Mouse (Mus musculus): ENCODE data around the gene Sfxn5. TPM values are rescaled to one million over a fixed set of nuclear protein-coding genes. Genes with fewer than 3 reads are reported as not detected.

Sfxn5 gene
- polyA plus RNA-seq, 1 experiment from 2014 or later = 4.7 TPM

GRCm38 (mm10) chr6:85377066-85377734, 44.0 kb upstream of the Sfxn5 start:
- 70% methylated on average over 4 of the region's 4 CpGs for WGBS
- DNase-seq (ENCODE audit: low spot score) (no peak), ATAC-seq (replicated peaks; ENCODE audit: insufficient number of reproducible peaks, low FRiP score, low TSS enrichment, low read depth) (no peak)

GRCm38 (mm10) chr6:85374734-85375114, 41.5 kb upstream of the Sfxn5 start:
- ATAC-seq (replicated peaks; ENCODE audit: insufficient number of reproducible peaks, low FRiP score, low TSS enrichment, low read depth) (peak; percentile 95), DNase-seq (ENCODE audit: low spot score) (peak; percentile 99)
- peak overlapping the region; percentile 70 for H3K4me3 ChIP-seq (ENCODE audit: low read depth, low read length)
- H3K4me2 ChIP-seq (ENCODE audit: low read depth, low read length) = peak overlapping the region; percentile 96
- no peaks in the 10 kb centered on the region for H3K9me3 ChIP-seq (replicated peaks; ENCODE audit: control insufficient read depth, low read length)
- H3K27ac ChIP-seq (replicated peaks; ENCODE audit: low read depth, low read length) = no peak overlapping the region
- no peaks in the 10 kb centered on the region for H3K36me3 ChIP-seq (replicated peaks; ENCODE audit: control insufficient read depth, insufficient read depth, low read depth, low read length)
- H3K9ac ChIP-seq (replicated peaks; ENCODE audit: low read length) = peak overlapping the region; percentile 23; the same call in 1 of the 2 replicates
- WGBS = 0% methylated on average over 19 of the region's 19 CpGs
- H3K4me1 ChIP-seq (ENCODE audit: control insufficient read depth, insufficient read depth, low read length) = no peaks in the 10 kb centered on the region
- no peaks in the 10 kb centered on the region for H3K27me3 ChIP-seq (ENCODE audit: control insufficient read depth, insufficient read depth, low read length)

More at GRCm38 (mm10) chr6:85377066-85377734, 44.0 kb upstream of the Sfxn5 start:
- no peak overlapping the region for H3K9ac ChIP-seq (replicated peaks; ENCODE audit: low read length)
- H3K4me1 ChIP-seq (ENCODE audit: control insufficient read depth, insufficient read depth, low read length) = no peaks in the 10 kb centered on the region
- no peak overlapping the region for H3K4me3 ChIP-seq (ENCODE audit: low read depth, low read length)
- H3K27ac ChIP-seq (replicated peaks; ENCODE audit: low read depth, low read length) = no peak overlapping the region
- H3K9me3 ChIP-seq (replicated peaks; ENCODE audit: control insufficient read depth, low read length) = no peaks in the 10 kb centered on the region
- no peaks in the 10 kb centered on the region for H3K27me3 ChIP-seq (ENCODE audit: control insufficient read depth, insufficient read depth, low read length)
- H3K36me3 ChIP-seq (replicated peaks; ENCODE audit: control insufficient read depth, insufficient read depth, low read depth, low read length) = no peaks in the 10 kb centered on the region
- no peak overlapping the region for H3K4me2 ChIP-seq (ENCODE audit: low read depth, low read length)

- H3K27me3 ChIP-seq (ENCODE audit: control insufficient read depth, insufficient read depth, low read length) = no peaks in the 10 kb centered on the region
- H3K4me2 ChIP-seq (ENCODE audit: low read depth, low read length) = peak within 1 kb of the TSS; percentile 96
- 3% methylated on average over 77 of the region's 80 CpGs for WGBS
- H3K9me3 ChIP-seq (replicated peaks; ENCODE audit: control insufficient read depth, low read length) = no peaks in the 10 kb centered on the region
- H3K27ac ChIP-seq (replicated peaks; ENCODE audit: low read depth, low read length) = no peak within 1 kb of the TSS
- H3K9ac ChIP-seq (replicated peaks; ENCODE audit: low read length) = peak within 1 kb of the TSS; percentile 63
- ATAC-seq (replicated peaks; ENCODE audit: insufficient number of reproducible peaks, low FRiP score, low TSS enrichment, low read depth) (0 out of 2 replicates have a peak, but pooled peaks have one; percentile 7), DNase-seq (ENCODE audit: low spot score) (peak; percentile 34)
- peak within 1 kb of the TSS; percentile 70 for H3K4me3 ChIP-seq (ENCODE audit: low read depth, low read length)
- no peaks in the 10 kb centered on the region for H3K4me1 ChIP-seq (ENCODE audit: control insufficient read depth, insufficient read depth, low read length)
- H3K36me3 ChIP-seq (replicated peaks; ENCODE audit: control insufficient read depth, insufficient read depth, low read depth, low read length) = no peaks in the 10 kb centered on the region
Observed at GRCm38 (mm10) chr6:85373951-85374733, 40.9 kb upstream of the Sfxn5 start, which contains the start of gene Rab11fip5. Gene Rab11fip5, minus strand, starts transcription at chr6:85374634.

- H3K27me3 ChIP-seq (ENCODE audit: control insufficient read depth, insufficient read depth, low read length) = no peaks in the 10 kb centered on the region
- peak overlapping the region; percentile 96 for H3K4me2 ChIP-seq (ENCODE audit: low read depth, low read length)
- H3K4me1 ChIP-seq (ENCODE audit: control insufficient read depth, insufficient read depth, low read length) = no peaks in the 10 kb centered on the region
- ATAC-seq (replicated peaks; ENCODE audit: insufficient number of reproducible peaks, low FRiP score, low TSS enrichment, low read depth) (no peak), DNase-seq (ENCODE audit: low spot score) (no peak)
- H3K27ac ChIP-seq (replicated peaks; ENCODE audit: low read depth, low read length) = no peak overlapping the region
- peak overlapping the region; percentile 63; the same call in 1 of the 2 replicates for H3K9ac ChIP-seq (replicated peaks; ENCODE audit: low read length)
- WGBS = 86% methylated on average over 10 of the region's 10 CpGs
- no peaks in the 10 kb centered on the region for H3K36me3 ChIP-seq (replicated peaks; ENCODE audit: control insufficient read depth, insufficient read depth, low read depth, low read length)
- no peaks in the 10 kb centered on the region for H3K9me3 ChIP-seq (replicated peaks; ENCODE audit: control insufficient read depth, low read length)
- H3K4me3 ChIP-seq (ENCODE audit: low read depth, low read length) = peak overlapping the region; percentile 70
Observed at GRCm38 (mm10) chr6:85373066-85373860, 40.0 kb upstream of the Sfxn5 start.

GRCm38 (mm10) chr6:85372496-85372895, 39.3 kb upstream of the Sfxn5 start:
- Histone ChIP-seq H3K27ac (replicated peaks; ENCODE audit: low read depth, low read length) (no peak overlapping the region), H3K4me3 (ENCODE audit: low read depth, low read length) (no peak overlapping the region), H3K4me2 (ENCODE audit: low read depth, low read length) (no peak overlapping the region), H3K4me1 (ENCODE audit: control insufficient read depth, insufficient read depth, low read length) (no peaks in the 10 kb centered on the region), H3K27me3 (ENCODE audit: control insufficient read depth, insufficient read depth, low read length) (no peaks in the 10 kb centered on the region), H3K36me3 (replicated peaks; ENCODE audit: control insufficient read depth, insufficient read depth, low read depth, low read length) (no peaks in the 10 kb centered on the region), H3K9me3 (replicated peaks; ENCODE audit: control insufficient read depth, low read length) (no peaks in the 10 kb centered on the region), H3K9ac (replicated peaks; ENCODE audit: low read length) (no peak overlapping the region)
- ATAC-seq (replicated peaks; ENCODE audit: insufficient number of reproducible peaks, low FRiP score, low TSS enrichment, low read depth) (no peak), DNase-seq (ENCODE audit: low spot score) (no peak)
- 83% methylated on average over 2 of the region's 2 CpGs for WGBS

- ATAC-seq (replicated peaks; ENCODE audit: insufficient number of reproducible peaks, low FRiP score, low TSS enrichment, low read depth) (no peak), DNase-seq (ENCODE audit: low spot score) (no peak)
- 85% methylated on average over 6 of the region's 6 CpGs for WGBS
- Histone ChIP-seq H3K9me3 (replicated peaks; ENCODE audit: control insufficient read depth, low read length) (no peaks in the 10 kb centered on the region), H3K27ac (replicated peaks; ENCODE audit: low read depth, low read length) (no peak overlapping the region), H3K4me1 (ENCODE audit: control insufficient read depth, insufficient read depth, low read length) (no peaks in the 10 kb centered on the region), H3K27me3 (ENCODE audit: control insufficient read depth, insufficient read depth, low read length) (no peaks in the 10 kb centered on the region), H3K9ac (replicated peaks; ENCODE audit: low read length) (no peak overlapping the region), H3K36me3 (replicated peaks; ENCODE audit: control insufficient read depth, insufficient read depth, low read depth, low read length) (no peaks in the 10 kb centered on the region), H3K4me3 (ENCODE audit: low read depth, low read length) (no peak overlapping the region), H3K4me2 (ENCODE audit: low read depth, low read length) (no peak overlapping the region)
Observed at GRCm38 (mm10) chr6:85371859-85372405, 38.7 kb upstream of the Sfxn5 start.

- Histone ChIP-seq H3K27ac (replicated peaks; ENCODE audit: low read depth, low read length) (no peak overlapping the region), H3K4me2 (ENCODE audit: low read depth, low read length) (no peak overlapping the region), H3K9ac (replicated peaks; ENCODE audit: low read length) (no peak overlapping the region), H3K27me3 (ENCODE audit: control insufficient read depth, insufficient read depth, low read length) (no peaks in the 10 kb centered on the region), H3K4me1 (ENCODE audit: control insufficient read depth, insufficient read depth, low read length) (no peaks in the 10 kb centered on the region), H3K9me3 (replicated peaks; ENCODE audit: control insufficient read depth, low read length) (no peaks in the 10 kb centered on the region), H3K36me3 (replicated peaks; ENCODE audit: control insufficient read depth, insufficient read depth, low read depth, low read length) (no peaks in the 10 kb centered on the region), H3K4me3 (ENCODE audit: low read depth, low read length) (no peak overlapping the region)
- 93% methylated on average over 9 of the region's 9 CpGs for WGBS
- ATAC-seq (replicated peaks; ENCODE audit: insufficient number of reproducible peaks, low FRiP score, low TSS enrichment, low read depth) (no peak), DNase-seq (ENCODE audit: low spot score) (no peak)
Observed at GRCm38 (mm10) chr6:85370666-85371430, 37.6 kb upstream of the Sfxn5 start.
